Mouse (Mus musculus) C2C12 (cell line): ENCODE data around the gene Scp2d1. TPM values are rescaled to one million over a fixed set of nuclear protein-coding genes. Genes with fewer than 3 reads are reported as not detected.
"Not testable (repeated sequence)": the region's sequence is repeated elsewhere in the genome, so short reads cannot be mapped to it uniquely, and the experiment has no call there.

ENCODE experiments used
- H3K27me3 ChIP-seq: one replicate; pipeline ENCODE4 v1.6.1; 2011; ENCODE audit not compliant: control insufficient read depth, insufficient read depth, insufficient read length
- H3K36me3 ChIP-seq: one replicate; pipeline ENCODE4 v1.6.1; 2011; ENCODE audit not compliant: control insufficient read depth, insufficient read depth
- H3K4me3 ChIP-seq: one replicate; pipeline ENCODE4 v1.5.1; 2011; ENCODE audit warnings: mild to moderate bottlenecking, control low read depth; ENCODE audit not compliant: poor library complexity, insufficient read depth, severe bottlenecking
- H3K79me2 ChIP-seq: one replicate; pipeline ENCODE4 v1.6.1; 2011; ENCODE audit not compliant: control insufficient read depth, insufficient read depth
- H3K79me3 ChIP-seq: one replicate; pipeline ENCODE4 v1.6.1; 2011; ENCODE audit warnings: low read depth, control low read depth
- H3ac ChIP-seq: one replicate; pipeline ENCODE3; 2011; ENCODE audit warnings: low read depth; ENCODE audit not compliant: control insufficient read depth, insufficient read length
- CEBPB ChIP-seq: IDR thresholded peaks from one replicate; pipeline ENCODE4 v1.6.1; 2011; ENCODE audit warnings: low read depth, mild to moderate bottlenecking, control low read depth, moderate library complexity
- CTCF ChIP-seq: IDR thresholded peaks from one replicate; pipeline ENCODE4 v1.5.1; 2011; ENCODE audit not compliant: control insufficient read depth, insufficient read depth, insufficient read length
- FOSL1 ChIP-seq: IDR thresholded peaks from one replicate; pipeline ENCODE4 v1.8.0; 2011; ENCODE audit warnings: mild to moderate bottlenecking, low read length; ENCODE audit not compliant: poor library complexity, insufficient read depth, severe bottlenecking
- MAX ChIP-seq: IDR thresholded peaks from one replicate; pipeline ENCODE4 v1.6.1; 2011; ENCODE audit warnings: mild to moderate bottlenecking, control low read depth
- MYOD1 ChIP-seq: IDR thresholded peaks from one replicate; pipeline ENCODE4 v1.6.1; 2011; ENCODE audit warnings: low read depth; ENCODE audit not compliant: control insufficient read depth, insufficient read length
- MYOG ChIP-seq: IDR thresholded peaks from one replicate; pipeline ENCODE4 v1.6.1; 2011; ENCODE audit not compliant: control insufficient read depth, insufficient read length; ENCODE audit errors: extremely low read depth
- USF1 ChIP-seq: IDR thresholded peaks from one replicate; pipeline ENCODE4 v1.6.1; 2011; ENCODE audit warnings: low read depth, mild to moderate bottlenecking, control low read depth, moderate library complexity
- long read RNA-seq, 2 experiments: library from polyadenylated mRNA; unstranded; transcript quantifications; one replicate each; pipeline ENCODE4 v2.0.0; 2019 to 2020
- polyA plus RNA-seq: library from polyadenylated mRNA; unstranded; fragments of >200 nt; fragmentation: generic; extraction: Trizol; gene quantifications from one replicate; pipeline ENCODE4 v1.2.1, GENCODE M21; 2012; ENCODE audit warnings: missing spikeins

Scp2d1 gene
- not detected for polyA plus RNA-seq
- long read RNA-seq, experiment 1: 0 reads
- long read RNA-seq, experiment 2: 0 reads

DNA sequence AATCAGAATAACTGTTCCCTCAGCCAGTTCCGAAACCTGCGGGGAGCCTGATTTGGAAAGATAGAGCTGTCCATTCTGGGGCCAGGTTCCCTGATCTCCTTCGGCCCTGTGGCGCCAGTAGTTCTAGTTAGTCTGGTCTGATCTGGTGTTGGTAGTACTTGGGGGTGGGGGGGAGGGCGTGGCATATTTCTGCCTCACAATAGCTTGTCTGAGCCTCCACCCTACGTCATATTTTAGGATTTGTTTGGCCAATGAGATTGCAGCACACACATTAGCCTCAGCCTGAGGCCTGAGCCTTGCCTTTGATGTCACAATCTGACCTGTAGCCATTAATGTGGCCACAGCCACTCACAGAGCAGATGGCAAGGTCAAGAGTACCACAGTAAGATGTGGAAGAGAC, at the start of gene Scp2d1:
Gene Scp2d1 (plus strand): TSS at position 301 of the 400 bp plus-strand sequence.
- H3K27me3 ChIP-seq, H3K79me3 ChIP-seq, H3ac ChIP-seq, H3K36me3 ChIP-seq, H3K79me2 ChIP-seq, H3K4me3 ChIP-seq: not testable (repeated sequence)

DNA sequence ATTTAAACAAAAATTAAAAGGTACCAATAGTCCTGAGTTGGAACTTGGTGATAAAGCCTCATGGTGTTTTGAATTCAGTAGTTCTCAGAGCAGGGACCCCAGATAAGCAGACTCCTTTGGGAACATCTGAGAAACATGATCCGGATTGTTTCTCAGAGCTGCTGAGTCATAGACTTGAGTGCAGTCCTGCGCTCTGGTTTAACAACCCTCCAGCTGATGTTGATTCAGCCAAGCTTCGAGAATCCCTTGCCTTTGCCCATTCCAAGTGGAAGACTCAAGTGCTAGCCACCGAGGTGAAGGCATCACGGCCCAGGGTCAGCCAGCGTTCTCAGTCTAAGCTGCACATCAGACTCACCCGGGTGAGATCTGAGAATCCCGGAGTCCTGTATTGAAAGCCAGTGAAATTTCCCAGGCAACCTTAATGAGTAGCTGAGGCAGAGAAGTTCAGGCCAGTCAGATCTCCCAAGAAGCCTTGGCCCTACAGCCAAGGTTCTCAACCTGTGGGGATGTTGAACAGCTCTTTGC, 48.8 kb upstream of the Scp2d1 start:
- TF ChIP-seq CTCF: no peak
- no peak for TF ChIP-seq MYOG
- no peak for TF ChIP-seq USF1
- no peak for TF ChIP-seq MAX
- TF ChIP-seq CEBPB: no peak
- TF ChIP-seq FOSL1: no peak
- no peak for TF ChIP-seq MYOD1
- no peaks in the 10 kb centered on the region for H3K36me3 ChIP-seq
- no peak overlapping the region for H3ac ChIP-seq
- H3K4me3 ChIP-seq: no peak overlapping the region
- H3K27me3 ChIP-seq: no peaks in the 10 kb centered on the region
- no peaks in the 10 kb centered on the region for H3K79me2 ChIP-seq
- H3K79me3 ChIP-seq: no peaks in the 10 kb centered on the region

GRCm38 (mm10) chr2:144775626-144776025, 47.8 kb upstream of the Scp2d1 start:
- Histone ChIP-seq H3ac (no peak overlapping the region), H3K79me3 (no peaks in the 10 kb centered on the region), H3K79me2 (no peaks in the 10 kb centered on the region), H3K27me3 (no peaks in the 10 kb centered on the region), H3K36me3 (no peaks in the 10 kb centered on the region), H3K4me3 (no peak overlapping the region)
- TF ChIP-seq MYOD1 (no peak), CTCF (no peak), USF1 (no peak), MYOG (no peak), FOSL1 (no peak), CEBPB (no peak), MAX (no peak)

GRCm38 (mm10) chr2:144779263-144779662, 44.2 kb upstream of the Scp2d1 start:
- H3K36me3 ChIP-seq: no peaks in the 10 kb centered on the region

GRCm38 (mm10) chr2:144780731-144781130, 42.7 kb upstream of the Scp2d1 start:
- TF ChIP-seq CEBPB (no peak), CTCF (no peak), USF1 (no peak), MAX (no peak), FOSL1 (no peak), MYOG (no peak), MYOD1 (no peak)
- Histone ChIP-seq H3K79me2 (no peaks in the 10 kb centered on the region), H3K79me3 (no peaks in the 10 kb centered on the region), H3ac (no peak overlapping the region), H3K4me3 (no peak overlapping the region), H3K27me3 (no peaks in the 10 kb centered on the region), H3K36me3 (no peaks in the 10 kb centered on the region)

More at GRCm38 (mm10) chr2:144779263-144779662, 44.2 kb upstream of the Scp2d1 start:
- Histone ChIP-seq H3ac (no peak overlapping the region), H3K79me3 (no peaks in the 10 kb centered on the region), H3K27me3 (no peaks in the 10 kb centered on the region), H3K4me3 (no peak overlapping the region), H3K79me2 (no peaks in the 10 kb centered on the region)
- no peak for TF ChIP-seq MYOD1
- TF ChIP-seq USF1: no peak
- TF ChIP-seq CTCF: no peak
- TF ChIP-seq FOSL1: no peak
- TF ChIP-seq MYOG: no peak
- no peak for TF ChIP-seq CEBPB

DNA sequence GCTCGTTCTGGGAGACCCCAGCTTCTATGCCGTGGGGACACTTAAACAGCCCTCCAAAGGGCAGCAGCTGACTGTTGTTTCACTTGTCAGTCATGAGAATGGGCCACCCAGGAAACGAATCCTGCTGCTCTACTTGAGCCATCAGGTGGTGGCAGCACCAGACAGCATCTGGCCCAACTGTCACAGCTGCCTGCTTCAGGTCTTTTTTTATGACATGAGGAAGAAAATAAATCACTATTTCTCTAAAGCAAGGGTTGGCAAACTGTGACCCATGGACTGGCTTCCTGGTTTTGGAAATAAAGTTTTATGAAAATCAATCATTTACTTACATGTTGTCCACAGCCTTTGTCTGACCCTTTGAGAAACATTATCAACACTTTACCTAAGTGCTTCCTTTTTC, 41.6 kb upstream of the Scp2d1 start:
- Histone ChIP-seq H3K79me3 (no peaks in the 10 kb centered on the region), H3K27me3 (no peaks in the 10 kb centered on the region), H3ac (no peak overlapping the region), H3K79me2 (no peaks in the 10 kb centered on the region), H3K4me3 (no peak overlapping the region), H3K36me3 (no peaks in the 10 kb centered on the region)
- TF ChIP-seq MYOD1 (no peak), CTCF (no peak), MAX (no peak), USF1 (no peak), FOSL1 (no peak), MYOG (no peak), CEBPB (no peak)
